Mouse (Mus musculus) MEL (cell line): ENCODE measurements at regions not wholly inside any gene's neighbourhood (a gene's known extent, or its start where the extent isn't known, plus 50 kb on each side); places are given as distances from the start of the nearest gene placed in this dataset.

Source experiments
- DNase-seq: peaks from one replicate; pipeline ENCODE4 v3.0.0; 2011; ENCODE audit warnings: low read depth, low spot score
- H3K27ac ChIP-seq: 2 replicates; pipeline ENCODE4 v1.5.1; 2012; ENCODE audit warnings: low read depth, mild to moderate bottlenecking, control low read depth, low read length, moderate library complexity; ENCODE audit not compliant: control insufficient read depth
- H3K27me3 ChIP-seq, 2 experiments: fragments of 150-350 bp in 1 of 2; sonication (generic) in 1 of 2; 2 replicates each; pipeline ENCODE4 v1.6.1; 2012; ENCODE audit warnings: low read length in 2 of 2, mild to moderate bottlenecking in 2 of 2, improper control_type of control experiment in 1 of 2, moderate library complexity in 1 of 2; ENCODE audit not compliant: insufficient read depth in 2 of 2, control insufficient read depth in 1 of 2
- H3K36me3 ChIP-seq, 2 experiments: 2 replicates each; pipeline ENCODE4 v1.6.1; 2012 to 2014; ENCODE audit warnings: low read length in 2 of 2, improper control_type of control experiment in 1 of 2, inconsistent platforms in 1 of 2, mild to moderate bottlenecking in 1 of 2; ENCODE audit not compliant: insufficient read depth in 2 of 2, control insufficient read depth in 1 of 2
- H3K4me1 ChIP-seq, 2 experiments: fragments of 150-350 bp in 1 of 2; sonication (generic) in 1 of 2; 2 replicates each; pipeline ENCODE4 v1.6.1; 2012; ENCODE audit warnings: low read length in 2 of 2, improper control_type of control experiment in 1 of 2, mild to moderate bottlenecking in 1 of 2; ENCODE audit not compliant: insufficient read depth in 2 of 2, control insufficient read depth in 1 of 2
- H3K4me3 ChIP-seq, 2 experiments: fragments of 150-350 bp in 1 of 2; sonication (generic) in 1 of 2; 2 replicates each; pipeline ENCODE4 v1.5.1; 2012; ENCODE audit warnings: low read depth in 2 of 2, low read length in 2 of 2, mild to moderate bottlenecking in 2 of 2, moderate library complexity in 2 of 2, control low read depth in 1 of 2, improper control_type of control experiment in 1 of 2; ENCODE audit not compliant: control insufficient read depth in 1 of 2, insufficient read depth in 1 of 2
- H3K79me2 ChIP-seq: 2 replicates; pipeline ENCODE4 v1.6.1; 2012; ENCODE audit warnings: mild to moderate bottlenecking, low read length, moderate library complexity; ENCODE audit not compliant: control insufficient read depth, poor library complexity, insufficient read depth
- H3K9ac ChIP-seq: 2 replicates; pipeline ENCODE4 v1.6.1; 2012; ENCODE audit warnings: low read depth, mild to moderate bottlenecking, control low read depth, low read length, moderate library complexity; ENCODE audit not compliant: control insufficient read depth, poor library complexity, severe bottlenecking
- H3K9me3 ChIP-seq: fragments of 150-350 bp; sonication (generic); replicated peaks from 2 replicates; pipeline ENCODE4 v1.6.1; 2012; ENCODE audit warnings: mild to moderate bottlenecking, low read length, improper control_type of control experiment, moderate library complexity; ENCODE audit not compliant: insufficient read depth
- BHLHE40 ChIP-seq: IDR thresholded peaks from 2 replicates; pipeline ENCODE4 v1.6.1; 2012; ENCODE audit warnings: low read depth, mild to moderate bottlenecking, inconsistent platforms, low read length, improper control_type of control experiment, borderline replicate concordance
- CHD1 ChIP-seq: IDR thresholded peaks from 2 replicates; pipeline ENCODE4 v1.6.1; 2012; ENCODE audit warnings: low read depth, mild to moderate bottlenecking, inconsistent platforms, low read length, improper control_type of control experiment
- CHD2 ChIP-seq: IDR thresholded peaks from 2 replicates; pipeline ENCODE4 v1.6.1; 2011; ENCODE audit warnings: low read length, improper control_type of control experiment
- CTCF ChIP-seq, 3 experiments: IDR thresholded peaks in 2 of 3; conservative IDR thresholded peaks in 1 of 3; 2 replicates each; pipeline ENCODE4 v1.5.1; 2011 to 2012; ENCODE audit warnings: low read length in 3 of 3, low read depth in 2 of 3, mild to moderate bottlenecking in 2 of 3, improper control_type of control experiment in 1 of 3, inconsistent platforms in 1 of 3, mixed read lengths in 1 of 3, moderate library complexity in 1 of 3; ENCODE audit not compliant: control insufficient read depth in 1 of 3, insufficient read depth in 1 of 3, poor library complexity in 1 of 3, severe bottlenecking in 1 of 3
- ETS1 ChIP-seq: IDR thresholded peaks from 2 replicates; pipeline ENCODE4 v1.6.1; 2012; ENCODE audit warnings: low read depth, mild to moderate bottlenecking, inconsistent platforms, low read length, improper control_type of control experiment, moderate library complexity
- GABPA ChIP-seq: IDR thresholded peaks from 2 replicates; pipeline ENCODE4 v1.6.1; 2012; ENCODE audit warnings: low read depth, mild to moderate bottlenecking, inconsistent platforms, low read length, improper control_type of control experiment, moderate library complexity
- GATA1 ChIP-seq: IDR thresholded peaks from 2 replicates; pipeline ENCODE4 v1.6.1; 2011; ENCODE audit warnings: low read depth, low read length, improper control_type of control experiment
- MAZ ChIP-seq: IDR thresholded peaks from 2 replicates; pipeline ENCODE4 v1.6.1; 2012; ENCODE audit warnings: low read depth, mild to moderate bottlenecking, inconsistent platforms, low read length, improper control_type of control experiment
- MYC ChIP-seq: IDR thresholded peaks from 2 replicates; pipeline ENCODE4 v1.6.1; 2011; ENCODE audit warnings: low read depth, mild to moderate bottlenecking, low read length, improper control_type of control experiment, moderate library complexity
- NELFE ChIP-seq: IDR thresholded peaks from 2 replicates; pipeline ENCODE4 v1.6.1; 2011; ENCODE audit warnings: low read depth, low read length, improper control_type of control experiment
- POLR2A ChIP-seq, 2 experiments: IDR thresholded peaks; 2 replicates each; pipeline ENCODE4 v1.6.1; 2011 to 2012; ENCODE audit warnings: low read length in 2 of 2, mild to moderate bottlenecking in 2 of 2, control low read depth in 1 of 2, improper control_type of control experiment in 1 of 2, low read depth in 1 of 2, moderate library complexity in 1 of 2; ENCODE audit not compliant: control insufficient read depth in 1 of 2, insufficient read depth in 1 of 2, poor library complexity in 1 of 2
- RCOR1 ChIP-seq: IDR thresholded peaks from 2 replicates; pipeline ENCODE4 v1.6.1; 2012; ENCODE audit warnings: low read depth, mild to moderate bottlenecking, inconsistent platforms, low read length, improper control_type of control experiment
- SMC3 ChIP-seq: IDR thresholded peaks from 2 replicates; pipeline ENCODE4 v1.6.1; 2011; ENCODE audit warnings: low read depth, low read length, improper control_type of control experiment
- TBP ChIP-seq: IDR thresholded peaks from 2 replicates; pipeline ENCODE4 v1.8.0; 2011; ENCODE audit warnings: low read depth, low read length, improper control_type of control experiment
- TCF12 ChIP-seq: IDR thresholded peaks from 2 replicates; pipeline ENCODE4 v1.6.1; 2014; ENCODE audit warnings: low read depth, mild to moderate bottlenecking, inconsistent platforms, low read length, improper control_type of control experiment, moderate library complexity
- UBTF ChIP-seq: IDR thresholded peaks from 2 replicates; pipeline ENCODE4 v1.6.1; 2012; ENCODE audit warnings: low read depth, mild to moderate bottlenecking, inconsistent platforms, low read length, improper control_type of control experiment, moderate library complexity, borderline replicate concordance; ENCODE audit not compliant: insufficient read depth
- ZMIZ1 ChIP-seq: IDR thresholded peaks from 2 replicates; pipeline ENCODE4 v1.6.1; 2012; ENCODE audit warnings: low read depth, mild to moderate bottlenecking, inconsistent platforms, low read length, improper control_type of control experiment, moderate library complexity

DNA sequence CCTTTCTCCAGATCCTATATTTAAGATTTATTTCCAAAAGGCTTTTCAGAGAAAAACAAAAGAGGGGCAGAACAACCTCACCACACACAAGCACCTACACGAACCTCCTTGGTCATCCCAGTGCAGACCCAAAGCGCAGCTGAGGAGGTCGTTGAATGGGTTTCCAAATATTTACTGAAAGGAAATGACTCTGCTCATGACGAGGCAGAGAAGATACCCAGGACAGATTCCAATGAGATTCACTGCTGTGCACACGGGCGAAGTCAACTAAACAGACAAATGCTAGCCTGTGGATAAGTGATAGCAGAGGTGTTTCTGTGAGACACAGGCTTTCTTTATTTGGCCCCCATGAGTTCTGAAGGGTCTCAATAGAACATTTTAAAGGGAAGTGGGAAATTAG lies 70.7 kb upstream of the Gm47985 start (continued):
- TF ChIP-seq MAZ: no peak
- TF ChIP-seq CTCF (IDR thresholded peaks at IDR 0.05 in 2 of 3, conservative IDR thresholded peaks at IDR 0.05 in 1 of 3; ENCODE audit: control insufficient read depth in 1 of 3, insufficient read depth in 1 of 3, low read depth in 2 of 3, low read length in 3 of 3, poor library complexity in 1 of 3, severe bottlenecking in 1 of 3): no peak

- Histone ChIP-seq H3K9ac (no peak overlapping the region), H3K4me1 (no peaks in the 10 kb centered on the region; a peak in 1 of 4 replicates), H3K27ac (no peak overlapping the region), H3K4me3 (no peak overlapping the region), H3K9me3 (no peaks in the 10 kb centered on the region), H3K36me3 (no peaks in the 10 kb centered on the region), H3K79me2 (no peaks in the 10 kb centered on the region), H3K27me3 (peaks cover 0 to 2% of the 10 kb centered on the region in 2 experiments; a peak in 3 of 4 replicates)
- no peak for TF ChIP-seq TBP
- TF ChIP-seq CHD2: no peak
- TF ChIP-seq RCOR1: no peak
- TF ChIP-seq BHLHE40: no peak
- TF ChIP-seq ETS1: no peak
- TF ChIP-seq GATA1: no peak
- TF ChIP-seq POLR2A (IDR thresholded peaks at IDR 0.05; ENCODE audit: control insufficient read depth in 1 of 2, insufficient read depth in 1 of 2, low read depth in 1 of 2, low read length in 2 of 2, poor library complexity in 1 of 2): no peak
- no peak for TF ChIP-seq GABPA
- no peak for TF ChIP-seq NELFE
- TF ChIP-seq UBTF: no peak
- TF ChIP-seq TCF12: no peak
- TF ChIP-seq SMC3: no peak
- no peak for TF ChIP-seq CTCF (IDR thresholded peaks at IDR 0.05 in 2 of 3, conservative IDR thresholded peaks at IDR 0.05 in 1 of 3; ENCODE audit: control insufficient read depth in 1 of 3, insufficient read depth in 1 of 3, low read depth in 2 of 3, low read length in 3 of 3, poor library complexity in 1 of 3, severe bottlenecking in 1 of 3)
- no peak for TF ChIP-seq MYC
- no peak for DNase-seq
Measured at GRCm38 (mm10) chr1:151112390-151112789, 69.9 kb upstream of the Gm47985 start.

GRCm38 (mm10) chr1:151113199-151113598 lies 69.1 kb upstream of the Gm47985 start:
- Histone ChIP-seq H3K9me3 (no peaks in the 10 kb centered on the region), H3K4me1 (no peaks in the 10 kb centered on the region; a peak in 1 of 4 replicates), H3K9ac (no peak overlapping the region), H3K27me3 (peaks cover 0 to 2% of the 10 kb centered on the region in 2 experiments; a peak in 2 of 4 replicates), H3K27ac (no peak overlapping the region), H3K36me3 (no peaks in the 10 kb centered on the region), H3K79me2 (no peaks in the 10 kb centered on the region), H3K4me3 (no peak overlapping the region)
- DNase-seq: peak; percentile 29
- TF ChIP-seq POLR2A (IDR thresholded peaks at IDR 0.05; ENCODE audit: control insufficient read depth in 1 of 2, insufficient read depth in 1 of 2, low read depth in 1 of 2, low read length in 2 of 2, poor library complexity in 1 of 2): no peak
- TF ChIP-seq SMC3: no peak
- TF ChIP-seq CHD1: no peak
- no peak for TF ChIP-seq ZMIZ1
